ENCODE assay signal across 10 mouse cellular contexts in genomic region chr9:101862481-101863065, GRCm38 (mm10). TPM values are rescaled to one million over a fixed set of nuclear protein-coding genes. Genes with fewer than 3 reads are reported as not detected.
DNase-seq lines count a peak whose midpoint lies in the region; ATAC-seq and TF ChIP-seq lines count a peak whose summit lies in the region.
"Had no signal": no experiment of that assay in that cellular context is flagged by ENCODE, and none has a peak within 500 bp of the region (broad histone marks: within the 10 kb centered on the region; RNA-seq: fewer than 3 reads in every experiment).

No protein-coding gene starts in this region.

- no peak for TF ChIP-seq CTCF in layer of hippocampus, adult 2 months (conservative IDR thresholded peaks at IDR 0.05)
- no peak for TF ChIP-seq CTCF in kidney, postnatal 0 days (IDR thresholded peaks at IDR 0.05; ENCODE audit: low read depth)

- H3K27ac ChIP-seq in layer of hippocampus, adult 2 months, result peak overlapping the region; percentile 16; the same call in 1 of the 2 replicates
- no peak overlapping the region for H3K27ac ChIP-seq in kidney, postnatal 0 days
- peak overlapping the region; percentile 22; the same call in 1 of the 2 replicates for H3K27ac ChIP-seq in midbrain, embryonic 12.5 days (replicated peaks)
- no peak overlapping the region for H3K27ac ChIP-seq in liver, embryonic 11.5 days (ENCODE audit: low read depth, low read length)
- H3K27ac ChIP-seq: embryonic facial prominence, embryonic 12.5 days; limb, embryonic 15.5 days had no signal

- peak overlapping the region; percentile 34; the same call in 1 of the 2 replicates for H3K4me2 ChIP-seq in kidney, postnatal 0 days (ENCODE audit: low read length)
- H3K4me2 ChIP-seq in midbrain, embryonic 12.5 days (replicated peaks), result peak overlapping the region; percentile 29
- no peak overlapping the region for H3K4me2 ChIP-seq in liver, embryonic 11.5 days
- H3K4me2 ChIP-seq: embryonic facial prominence, embryonic 12.5 days; limb, embryonic 15.5 days had no signal

- DNase-seq in layer of hippocampus, adult 2 months (ENCODE audit: low spot score in 2 of 2), result peak; percentile 19 to 25
- no peak for DNase-seq in layer of hippocampus, adult 9-11 months
- peak; percentile 88 for DNase-seq in cerebellum, adult 9-11 months
- peak; percentile 28 to 53 for DNase-seq in heart, adult 9 months (ENCODE audit: low spot score in 2 of 2)
- peak; percentile 73 for DNase-seq in kidney, postnatal 0 days (ENCODE audit: low spot score)
- DNase-seq in liver, embryonic 11.5 days (ENCODE audit: low spot score), result no peak
- DNase-seq in spleen, postnatal 10 days (ENCODE audit: low spot score in 2 of 2), result no peak

- H3K4me1 ChIP-seq in kidney, postnatal 0 days (replicated peaks; ENCODE audit: insufficient read depth, low read length), result no peaks in the 10 kb centered on the region
- peaks cover 18% of the 10 kb centered on the region for H3K4me1 ChIP-seq in midbrain, embryonic 12.5 days
- H3K4me1 ChIP-seq in liver, embryonic 11.5 days (replicated peaks; ENCODE audit: control insufficient read depth, insufficient read depth, low read length), result no peaks in the 10 kb centered on the region
- H3K4me1 ChIP-seq: embryonic facial prominence, embryonic 12.5 days had no signal

- H3K27me3 ChIP-seq in kidney, postnatal 0 days (ENCODE audit: insufficient read depth, low read length), result no peaks in the 10 kb centered on the region
- no peaks in the 10 kb centered on the region; the same call in 1 of the 2 replicates for H3K27me3 ChIP-seq in midbrain, embryonic 12.5 days
- H3K27me3 ChIP-seq in liver, embryonic 11.5 days (replicated peaks; ENCODE audit: control insufficient read depth, insufficient read depth, low read length), result no peaks in the 10 kb centered on the region
- H3K27me3 ChIP-seq: embryonic facial prominence, embryonic 12.5 days; limb, embryonic 15.5 days had no signal

- no peak overlapping the region for H3K9ac ChIP-seq in kidney, postnatal 0 days (ENCODE audit: low read depth, low read length)
- no peak overlapping the region for H3K9ac ChIP-seq in midbrain, embryonic 12.5 days (replicated peaks)
- H3K9ac ChIP-seq in liver, embryonic 11.5 days (ENCODE audit: low read depth, low read length), result no peak overlapping the region
- H3K9ac ChIP-seq: embryonic facial prominence, embryonic 12.5 days; limb, embryonic 15.5 days had no signal

- ATAC-seq in kidney, postnatal 0 days (replicated peaks; ENCODE audit: low FRiP score, low read depth), result no peak; the same call in none of the 2 replicates
- ATAC-seq in midbrain, embryonic 12.5 days (ENCODE audit: low FRiP score, low read depth), result no peak
- ATAC-seq in liver, embryonic 11.5 days (replicated peaks; ENCODE audit: low FRiP score), result no peak

- 23% methylated on average over 12 of the region's 12 CpGs for WGBS in kidney, postnatal 0 days
- WGBS in midbrain, embryonic 12.5 days, result 24% methylated on average over 12 of the region's 12 CpGs
- WGBS in liver, embryonic 11.5 days, result 71% methylated on average over 12 of the region's 12 CpGs

- H3K9me3 ChIP-seq in kidney, postnatal 0 days (replicated peaks; ENCODE audit: low read length), result no peaks in the 10 kb centered on the region
- no peaks in the 10 kb centered on the region for H3K9me3 ChIP-seq in midbrain, embryonic 12.5 days
- no peaks in the 10 kb centered on the region for H3K9me3 ChIP-seq in liver, embryonic 11.5 days (ENCODE audit: control insufficient read depth, low read length)
- H3K9me3 ChIP-seq: embryonic facial prominence, embryonic 12.5 days; limb, embryonic 15.5 days had no signal

- no peaks in the 10 kb centered on the region for H3K36me3 ChIP-seq in kidney, postnatal 0 days (ENCODE audit: insufficient read depth, low read length)
- no peaks in the 10 kb centered on the region for H3K36me3 ChIP-seq in midbrain, embryonic 12.5 days
- H3K36me3 ChIP-seq in liver, embryonic 11.5 days (ENCODE audit: control insufficient read depth, insufficient read depth, low read length), result no peaks in the 10 kb centered on the region
- H3K36me3 ChIP-seq: embryonic facial prominence, embryonic 12.5 days; limb, embryonic 15.5 days had no signal

- H3K4me3 ChIP-seq in layer of hippocampus, adult 2 months, result peak overlapping the region; percentile 29
- H3K4me3 ChIP-seq in kidney, postnatal 0 days (replicated peaks; ENCODE audit: low read depth, low read length), result no peak overlapping the region
- no peak overlapping the region for H3K4me3 ChIP-seq in midbrain, embryonic 12.5 days
- no peak overlapping the region for H3K4me3 ChIP-seq in liver, embryonic 11.5 days (ENCODE audit: low read depth, low read length)
- H3K4me3 ChIP-seq: embryonic facial prominence, embryonic 12.5 days; limb, embryonic 15.5 days had no signal

RNA-seq across cellular contexts. Expression of gene 9630041A04Rik, which starts 0.9 kb away (rescaled TPM):
- not detected for total RNA-seq in layer of hippocampus, adult 2 months (2021)
- polyA plus RNA-seq in kidney, postnatal 0 days (2015; fragmentation: Nextera tagmentation; extraction: Ambion mirVana), result not detected in 2 replicates
- 0.31 and 0.33 TPM in 2 replicates for polyA plus RNA-seq in midbrain, embryonic 12.5 days (2016; fragmentation: Nextera tagmentation; extraction: Ambion mirVana)
- not detected in 2 replicates for polyA plus RNA-seq in liver, embryonic 11.5 days (2014; fragmentation: Nextera tagmentation; extraction: Ambion mirVana)
- polyA plus RNA-seq: embryonic facial prominence, embryonic 12.5 days; limb, embryonic 15.5 days had no signal

Comparison
In these comparisons a context has a peak if more than half of its experiments do, and no peak if none do; other contexts are left out.
1. DNase-seq: peak in layer of hippocampus, adult 2 months (2 of 2), cerebellum, adult 9-11 months (single experiment), heart, adult 9 months (2 of 2) and kidney, postnatal 0 days (single experiment); none in layer of hippocampus, adult 9-11 months (single experiment), liver, embryonic 11.5 days (single experiment) and spleen, postnatal 10 days (0 of 2).
2. H3K27ac ChIP-seq: peak in layer of hippocampus, adult 2 months (single experiment) and midbrain, embryonic 12.5 days (single experiment); none in kidney, postnatal 0 days (single experiment) and liver, embryonic 11.5 days (single experiment).